Mouse (Mus musculus): ENCODE results near the gene Pltp. TPM values are rescaled to one million over a fixed set of nuclear protein-coding genes. Genes with fewer than 3 reads are reported as not detected.

Gene Pltp
- polyA plus RNA-seq, 1 experiment from 2014 or later, result 91.1 TPM

- no peaks in the 10 kb centered on the region for H3K4me1 ChIP-seq (ENCODE audit: control insufficient read depth, insufficient read depth, low read length)
- H3K4me3 ChIP-seq (replicated peaks; ENCODE audit: low read depth, low read length), result no peak overlapping the region
- H3K4me2 ChIP-seq (ENCODE audit: low read length), result no peak overlapping the region
- no peak overlapping the region for H3K27ac ChIP-seq (replicated peaks; ENCODE audit: low read depth, low read length)
- H3K27me3 ChIP-seq (ENCODE audit: control insufficient read depth, insufficient read depth, low read length), result no peaks in the 10 kb centered on the region
- 88% methylated on average over 8 of the region's 8 CpGs for WGBS
- DNase-seq (no peak), ATAC-seq (ENCODE audit: low FRiP score, low TSS enrichment) (no peak)
- no peak overlapping the region for H3K9ac ChIP-seq (replicated peaks; ENCODE audit: low read length)
- peaks cover 23% of the 10 kb centered on the region for H3K36me3 ChIP-seq (ENCODE audit: control insufficient read depth, insufficient read depth, low read length)
- H3K9me3 ChIP-seq (ENCODE audit: control insufficient read depth, low read length), result no peaks in the 10 kb centered on the region
Measured at GRCm38 (mm10) chr2:164815821-164816220, 41.7 kb downstream of the Pltp start.

- Histone ChIP-seq H3K4me3 (replicated peaks; ENCODE audit: low read depth, low read length) (no peak overlapping the region), H3K27ac (replicated peaks; ENCODE audit: low read depth, low read length) (no peak overlapping the region), H3K9ac (replicated peaks; ENCODE audit: low read length) (no peak overlapping the region), H3K4me1 (ENCODE audit: control insufficient read depth, insufficient read depth, low read length) (no peaks in the 10 kb centered on the region), H3K4me2 (ENCODE audit: low read length) (no peak overlapping the region), H3K36me3 (ENCODE audit: control insufficient read depth, insufficient read depth, low read length) (peaks cover 26% of the 10 kb centered on the region), H3K9me3 (ENCODE audit: control insufficient read depth, low read length) (no peaks in the 10 kb centered on the region), H3K27me3 (ENCODE audit: control insufficient read depth, insufficient read depth, low read length) (no peaks in the 10 kb centered on the region)
- ATAC-seq (ENCODE audit: low FRiP score, low TSS enrichment) (no peak), DNase-seq (no peak)
- 93% methylated on average over 5 of the region's 5 CpGs for WGBS
Measured at GRCm38 (mm10) chr2:164815348-164815747, 42.2 kb downstream of the Pltp start.

GRCm38 (mm10) chr2:164813557-164813956 lies 44.0 kb downstream of the Pltp start:
- Histone ChIP-seq H3K4me2 (ENCODE audit: low read length) (no peak overlapping the region), H3K9me3 (ENCODE audit: control insufficient read depth, low read length) (no peaks in the 10 kb centered on the region), H3K4me1 (ENCODE audit: control insufficient read depth, insufficient read depth, low read length) (no peaks in the 10 kb centered on the region), H3K27me3 (ENCODE audit: control insufficient read depth, insufficient read depth, low read length) (no peaks in the 10 kb centered on the region), H3K36me3 (ENCODE audit: control insufficient read depth, insufficient read depth, low read length) (peaks cover 30% of the 10 kb centered on the region), H3K27ac (replicated peaks; ENCODE audit: low read depth, low read length) (no peak overlapping the region), H3K4me3 (replicated peaks; ENCODE audit: low read depth, low read length) (no peak overlapping the region), H3K9ac (replicated peaks; ENCODE audit: low read length) (no peak overlapping the region)
- ATAC-seq (ENCODE audit: low FRiP score, low TSS enrichment) (no peak), DNase-seq (no peak)
- 61% methylated on average over 2 of the region's 2 CpGs for WGBS

- H3K4me2 ChIP-seq (ENCODE audit: low read length), result peak overlapping the region; percentile 78
- no peak overlapping the region for H3K4me3 ChIP-seq (replicated peaks; ENCODE audit: low read depth, low read length)
- H3K4me1 ChIP-seq (ENCODE audit: control insufficient read depth, insufficient read depth, low read length), result peaks cover 10% of the 10 kb centered on the region
- H3K9me3 ChIP-seq (ENCODE audit: control insufficient read depth, low read length), result no peaks in the 10 kb centered on the region
- WGBS, result 89% methylated on average over 7 of the region's 7 CpGs
- H3K9ac ChIP-seq (replicated peaks; ENCODE audit: low read length), result no peak overlapping the region
- no peak overlapping the region for H3K27ac ChIP-seq (replicated peaks; ENCODE audit: low read depth, low read length)
- H3K27me3 ChIP-seq (ENCODE audit: control insufficient read depth, insufficient read depth, low read length), result no peaks in the 10 kb centered on the region
- ATAC-seq (ENCODE audit: low FRiP score, low TSS enrichment) (no peak), DNase-seq (no peak)
- H3K36me3 ChIP-seq (ENCODE audit: control insufficient read depth, insufficient read depth, low read length), result peaks cover 15% of the 10 kb centered on the region; the same call in 1 of the 2 replicates
Measured at GRCm38 (mm10) chr2:164806614-164807013, 50.9 kb downstream of the Pltp start.

GRCm38 (mm10) chr2:164805332-164805718 lies 52.2 kb downstream of the Pltp start:
- Histone ChIP-seq H3K9ac (replicated peaks; ENCODE audit: low read length) (peak overlapping the region; percentile 70), H3K4me3 (replicated peaks; ENCODE audit: low read depth, low read length) (peak overlapping the region; percentile 91), H3K4me2 (ENCODE audit: low read length) (peak overlapping the region; percentile 78), H3K36me3 (ENCODE audit: control insufficient read depth, insufficient read depth, low read length) (peaks cover 17% of the 10 kb centered on the region), H3K27me3 (ENCODE audit: control insufficient read depth, insufficient read depth, low read length) (no peaks in the 10 kb centered on the region), H3K27ac (replicated peaks; ENCODE audit: low read depth, low read length) (peak overlapping the region; percentile 82), H3K4me1 (ENCODE audit: control insufficient read depth, insufficient read depth, low read length) (peaks cover 10% of the 10 kb centered on the region), H3K9me3 (ENCODE audit: control insufficient read depth, low read length) (no peaks in the 10 kb centered on the region)
- ATAC-seq (ENCODE audit: low FRiP score, low TSS enrichment) (peak; percentile 53), DNase-seq (no peak)
- whole genome bisulfite sequencing, result 3% methylated on average over 21 of the region's 21 CpGs

- WGBS, result under 1% methylated on average over 47 of the region's 47 CpGs
- H3K9me3 ChIP-seq (ENCODE audit: control insufficient read depth, low read length), result no peaks in the 10 kb centered on the region
Measured at GRCm38 (mm10) chr2:164804533-164805331, 52.8 kb downstream of the Pltp start, which contains the start of the genes Acot8 and Zswim3. TSS of gene Acot8 (minus strand) at chr2:164804882. TSS of gene Zswim3 (plus strand) at chr2:164805098.

GRCm38 (mm10) chr2:164803921-164804313 lies 53.6 kb downstream of the Pltp start:
- Histone ChIP-seq H3K27me3 (ENCODE audit: control insufficient read depth, insufficient read depth, low read length) (no peaks in the 10 kb centered on the region), H3K4me2 (ENCODE audit: low read length) (peak overlapping the region; percentile 71), H3K27ac (replicated peaks; ENCODE audit: low read depth, low read length) (peak overlapping the region; percentile 81; the same call in 1 of the 2 replicates), H3K9me3 (ENCODE audit: control insufficient read depth, low read length) (no peaks in the 10 kb centered on the region), H3K4me3 (replicated peaks; ENCODE audit: low read depth, low read length) (peak overlapping the region; percentile 91), H3K9ac (replicated peaks; ENCODE audit: low read length) (peak overlapping the region; percentile 61), H3K4me1 (ENCODE audit: control insufficient read depth, insufficient read depth, low read length) (peaks cover 10% of the 10 kb centered on the region), H3K36me3 (ENCODE audit: control insufficient read depth, insufficient read depth, low read length) (peaks cover 20% of the 10 kb centered on the region)
- no peak for ATAC-seq (ENCODE audit: low FRiP score, low TSS enrichment)
- no peak for DNase-seq
- 59% methylated on average over 1 of the region's 1 CpGs for WGBS

More at GRCm38 (mm10) chr2:164804533-164805331, 52.8 kb downstream of the Pltp start, which contains the start of the genes Acot8 and Zswim3:
- H3K36me3 ChIP-seq (ENCODE audit: control insufficient read depth, insufficient read depth, low read length), result peaks cover 17% of the 10 kb centered on the region
- H3K9ac ChIP-seq (replicated peaks; ENCODE audit: low read length), result peak within 1 kb of the TSS; percentile 70
- H3K4me3 ChIP-seq (replicated peaks; ENCODE audit: low read depth, low read length), result peak within 1 kb of the TSS; percentile 91
- H3K4me2 ChIP-seq (ENCODE audit: low read length), result peak within 1 kb of the TSS; percentile 78
- ATAC-seq (ENCODE audit: low FRiP score, low TSS enrichment) (peak; percentile 97), DNase-seq (peak; percentile 99)
- peaks cover 10% of the 10 kb centered on the region for H3K4me1 ChIP-seq (ENCODE audit: control insufficient read depth, insufficient read depth, low read length)
- no peaks in the 10 kb centered on the region for H3K27me3 ChIP-seq (ENCODE audit: control insufficient read depth, insufficient read depth, low read length)
- H3K27ac ChIP-seq (replicated peaks; ENCODE audit: low read depth, low read length), result peak within 1 kb of the TSS; percentile 82

GRCm38 (mm10) chr2:164803201-164803920 lies 54.1 kb downstream of the Pltp start:
- no peak overlapping the region for H3K27ac ChIP-seq (replicated peaks; ENCODE audit: low read depth, low read length)
- H3K4me1 ChIP-seq (ENCODE audit: control insufficient read depth, insufficient read depth, low read length), result peaks cover 10% of the 10 kb centered on the region
- no peaks in the 10 kb centered on the region for H3K9me3 ChIP-seq (ENCODE audit: control insufficient read depth, low read length)
- H3K9ac ChIP-seq (replicated peaks; ENCODE audit: low read length), result peak overlapping the region; percentile 61
- H3K36me3 ChIP-seq (ENCODE audit: control insufficient read depth, insufficient read depth, low read length), result peaks cover 18% of the 10 kb centered on the region
- no peak for DNase-seq
- no peaks in the 10 kb centered on the region for H3K27me3 ChIP-seq (ENCODE audit: control insufficient read depth, insufficient read depth, low read length)
- 93% methylated on average over 16 of the region's 16 CpGs for WGBS
- peak overlapping the region; percentile 71 for H3K4me2 ChIP-seq (ENCODE audit: low read length)
- ATAC-seq (ENCODE audit: low FRiP score, low TSS enrichment), result no peak
- peak overlapping the region; percentile 91; the same call in 1 of the 2 replicates for H3K4me3 ChIP-seq (replicated peaks; ENCODE audit: low read depth, low read length)

Measured in midbrain, embryonic 14.5 days (tissue).